Mouse (Mus musculus): Measurements from ENCODE around the gene Adm. TPM values are rescaled to one million over a fixed set of nuclear protein-coding genes. Genes with fewer than 3 reads are reported as not detected.
"Not testable (repeated sequence)": the region's sequence is repeated elsewhere in the genome, so short reads cannot be mapped to it uniquely, and the experiment has no call there.

Gene Adm
- polyA plus RNA-seq, 1 experiment from 2014 or later: 3.1 TPM

DNA sequence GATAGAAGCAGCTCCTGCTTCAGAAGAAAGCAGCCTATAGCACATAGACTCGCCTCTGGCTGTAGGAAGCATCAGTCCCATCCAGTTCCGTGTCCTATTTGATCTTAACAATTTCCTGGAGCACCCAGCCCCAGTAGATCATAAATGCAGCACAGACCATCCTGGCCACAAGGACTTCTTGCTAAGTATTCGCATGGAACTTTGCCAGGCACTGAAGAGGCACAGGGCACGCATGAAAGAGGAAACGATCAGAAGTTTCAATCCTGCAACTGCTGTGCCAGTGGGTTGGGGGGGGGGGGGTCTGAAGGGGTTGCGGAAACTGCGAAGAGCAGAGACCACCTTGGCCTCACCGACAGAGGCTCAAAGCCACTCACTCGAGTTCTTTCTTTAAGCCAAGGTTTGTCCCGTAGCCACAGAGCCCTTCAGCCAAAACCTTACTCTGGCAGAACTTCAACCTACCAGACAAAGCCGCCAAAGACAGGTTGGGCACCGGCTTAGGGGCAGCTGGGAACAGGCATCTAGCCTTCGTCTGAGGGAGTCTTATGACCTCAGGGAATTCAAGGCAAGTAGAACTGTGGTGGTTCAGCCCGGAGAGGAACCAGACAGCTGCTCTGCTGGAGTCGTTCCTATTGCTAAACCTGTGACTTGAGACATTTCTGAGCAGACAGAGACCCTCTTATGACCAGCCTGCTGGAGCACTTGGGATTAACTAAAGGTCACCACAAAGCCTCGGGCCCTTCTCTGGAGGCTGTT lies 3.9 kb downstream of the Adm start:
- H3K27me3 ChIP-seq: peaks cover 52% of the 10 kb centered on the region
- 65% methylated on average over 16 of the region's 16 CpGs for WGBS
- H3K4me3 ChIP-seq: no peak overlapping the region
- peaks cover 40% of the 10 kb centered on the region for H3K4me1 ChIP-seq
- no peaks in the 10 kb centered on the region for H3K9me3 ChIP-seq
- 0 out of 2 replicates have a peak overlapping the region, but pooled peaks have one; percentile 71 for H3K4me2 ChIP-seq (replicated peaks)
- no peak for ATAC-seq (ENCODE audit: low FRiP score, low read depth)
- H3K27ac ChIP-seq: no peak overlapping the region
- peak overlapping the region; percentile 64; the same call in 1 of the 2 replicates for H3K9ac ChIP-seq
- H3K36me3 ChIP-seq: no peaks in the 10 kb centered on the region

GRCm38 (mm10) chr7:110635929-110636328 lies 8.5 kb downstream of the Adm start:
- Histone ChIP-seq H3K27me3 (peaks cover 12% of the 10 kb centered on the region; the same call in 1 of the 2 replicates), H3K4me3 (no peak overlapping the region), H3K27ac (no peak overlapping the region), H3K4me2 (replicated peaks) (no peak overlapping the region), H3K9me3 (no peaks in the 10 kb centered on the region), H3K36me3 (no peaks in the 10 kb centered on the region), H3K4me1 (peaks cover 2% of the 10 kb centered on the region), H3K9ac (no peak overlapping the region)
- 71% methylated on average over 3 of the region's 3 CpGs for WGBS
- ATAC-seq (ENCODE audit: low FRiP score, low read depth): no peak

DNA sequence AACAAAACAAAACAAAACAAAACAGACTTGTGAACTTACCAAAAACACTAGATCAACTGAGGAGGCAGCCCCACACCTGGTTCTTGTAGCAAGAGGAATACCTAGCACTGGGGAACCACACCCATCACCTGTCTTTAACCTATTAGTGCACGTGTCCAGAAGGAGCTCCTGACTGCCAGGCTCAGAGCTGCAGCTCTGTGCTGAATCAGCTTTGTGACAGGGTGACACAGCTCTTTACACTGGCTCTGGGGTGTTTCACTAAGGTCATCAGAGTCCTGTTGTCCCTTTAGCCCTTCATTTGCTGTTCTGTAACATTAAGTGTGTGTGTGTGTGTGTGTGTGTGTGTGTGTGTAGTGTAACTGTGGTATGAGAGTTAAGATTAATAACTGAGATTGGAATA lies 9.1 kb downstream of the Adm start:
- no peak overlapping the region for H3K9ac ChIP-seq
- no peaks in the 10 kb centered on the region for H3K4me1 ChIP-seq
- peaks cover 6% of the 10 kb centered on the region; the same call in 1 of the 2 replicates for H3K27me3 ChIP-seq
- WGBS: 46% methylated on average over 1 of the region's 1 CpGs
- no peak for ATAC-seq (ENCODE audit: low FRiP score, low read depth)
- no peak overlapping the region for H3K4me3 ChIP-seq
- H3K36me3 ChIP-seq: no peaks in the 10 kb centered on the region
- H3K27ac ChIP-seq: no peak overlapping the region
- H3K4me2 ChIP-seq (replicated peaks): no peak overlapping the region
- no peaks in the 10 kb centered on the region for H3K9me3 ChIP-seq

DNA sequence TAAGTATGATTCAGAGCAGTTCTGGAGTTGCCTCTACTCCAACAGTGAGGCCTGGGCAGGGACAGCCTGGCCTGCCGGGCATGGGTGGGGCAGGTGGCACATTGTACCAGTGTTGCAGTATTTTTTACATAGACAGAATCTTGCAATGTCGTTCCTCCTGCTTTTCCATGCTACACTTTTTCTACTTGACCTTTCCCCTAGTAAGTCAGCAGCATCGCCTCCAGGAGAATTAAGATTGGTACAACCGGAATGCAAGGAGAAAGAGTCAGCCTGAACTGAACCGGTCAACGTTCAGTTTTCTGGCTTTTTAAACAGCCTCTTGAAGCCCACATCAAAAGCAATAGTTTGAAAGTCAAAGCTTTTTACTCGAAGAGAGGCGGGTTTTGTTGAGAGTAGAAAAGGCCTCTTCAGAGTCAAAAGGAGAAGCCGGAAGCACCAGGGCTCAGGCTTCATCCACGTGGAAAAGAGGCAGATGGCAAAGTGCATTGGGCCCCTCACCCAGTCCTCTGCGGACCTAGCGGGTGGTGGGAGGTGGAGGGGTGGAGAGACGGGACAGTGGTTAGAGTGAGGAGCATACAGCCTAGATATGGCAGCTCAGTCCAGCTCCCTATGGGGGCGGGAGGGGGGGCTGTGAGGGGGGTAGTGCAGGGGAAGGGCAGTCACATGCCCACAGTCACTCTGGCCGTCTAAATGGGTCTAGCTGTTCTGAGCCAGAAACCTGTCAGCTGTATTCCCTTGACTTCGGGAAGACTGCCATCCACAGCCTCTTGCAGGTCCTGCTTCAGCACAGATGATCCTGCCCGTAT lies 11.0 kb downstream of the Adm start:
- WGBS: 57% methylated on average over 17 of the region's 17 CpGs

DNA sequence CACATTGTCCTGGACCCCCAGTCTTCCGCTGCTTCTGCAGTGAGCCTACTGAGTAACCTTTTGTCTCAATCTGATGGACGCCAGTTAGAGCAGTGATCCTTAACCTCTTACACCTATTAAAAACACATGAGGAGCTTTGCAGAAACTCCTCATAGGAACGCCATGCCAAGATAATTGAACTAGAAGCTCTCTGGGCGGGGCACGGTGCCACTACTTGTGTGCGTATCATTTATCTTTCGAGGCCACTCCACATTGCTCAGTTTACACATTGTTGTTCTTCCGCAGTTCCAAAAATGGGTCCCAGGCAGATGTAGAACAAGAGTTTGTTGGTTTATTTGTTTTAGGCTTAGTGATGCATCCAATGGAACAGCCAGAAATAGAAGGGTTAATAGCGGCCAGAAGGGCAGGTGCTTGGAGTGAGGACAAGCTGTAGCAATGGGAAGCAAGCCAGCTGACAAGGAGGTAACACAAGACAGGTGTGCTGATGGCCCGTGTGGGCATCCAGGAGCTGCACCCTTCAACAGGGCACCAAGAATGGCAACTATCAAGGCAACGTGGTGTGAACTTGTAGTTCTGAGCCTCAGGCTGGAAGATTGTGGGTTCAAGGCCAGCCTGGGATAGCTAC lies 11.9 kb downstream of the Adm start:
- 83% methylated on average over 11 of the region's 11 CpGs for WGBS
- no peak overlapping the region for H3K4me2 ChIP-seq (replicated peaks)
- ATAC-seq (ENCODE audit: low FRiP score, low read depth): no peak
- H3K36me3 ChIP-seq: no peaks in the 10 kb centered on the region
- no peak overlapping the region for H3K27ac ChIP-seq
- H3K4me1 ChIP-seq: peaks cover 6% of the 10 kb centered on the region; the same call in 1 of the 2 replicates
- H3K9ac ChIP-seq: no peak overlapping the region
- H3K9me3 ChIP-seq: no peaks in the 10 kb centered on the region
- H3K4me3 ChIP-seq: no peak overlapping the region
- H3K27me3 ChIP-seq: no peaks in the 10 kb centered on the region

More for the DNA sequence above, 11.0 kb downstream of the Adm start:
- Histone ChIP-seq H3K27ac (no peak overlapping the region), H3K9ac (no peak overlapping the region), H3K4me1 (peaks cover 6% of the 10 kb centered on the region; the same call in 1 of the 2 replicates), H3K36me3 (no peaks in the 10 kb centered on the region), H3K4me3 (no peak overlapping the region), H3K9me3 (no peaks in the 10 kb centered on the region), H3K4me2 (replicated peaks) (no peak overlapping the region), H3K27me3 (no peaks in the 10 kb centered on the region)
- ATAC-seq (ENCODE audit: low FRiP score, low read depth): no peak

DNA sequence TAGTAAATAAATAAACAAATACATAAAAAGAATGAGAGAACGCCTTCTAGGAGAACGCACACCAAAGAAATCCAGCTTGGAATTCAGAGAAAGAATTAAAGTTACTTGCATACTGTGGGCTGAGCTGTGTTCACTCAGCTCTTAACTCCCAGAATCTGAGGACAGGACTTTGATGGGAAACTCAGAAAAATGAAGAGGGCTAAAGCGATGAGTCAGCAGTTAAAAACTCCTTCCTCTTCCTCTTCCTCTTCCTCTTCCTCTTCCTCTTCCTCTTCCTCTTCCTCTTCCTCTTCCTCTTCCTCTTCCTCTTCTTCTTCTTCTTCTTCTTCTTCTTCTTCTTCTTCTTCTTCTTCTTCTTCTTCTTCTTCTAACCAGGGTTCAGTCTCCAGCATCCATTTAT lies 12.5 kb downstream of the Adm start:
- not testable (repeated sequence) for H3K4me2 ChIP-seq (replicated peaks); H3K36me3 ChIP-seq; H3K9me3 ChIP-seq; H3K4me1 ChIP-seq; H3K27ac ChIP-seq; H3K27me3 ChIP-seq; ATAC-seq (ENCODE audit: low FRiP score, low read depth); H3K4me3 ChIP-seq; H3K9ac ChIP-seq
- 90% methylated on average over 3 of the region's 3 CpGs for WGBS

DNA sequence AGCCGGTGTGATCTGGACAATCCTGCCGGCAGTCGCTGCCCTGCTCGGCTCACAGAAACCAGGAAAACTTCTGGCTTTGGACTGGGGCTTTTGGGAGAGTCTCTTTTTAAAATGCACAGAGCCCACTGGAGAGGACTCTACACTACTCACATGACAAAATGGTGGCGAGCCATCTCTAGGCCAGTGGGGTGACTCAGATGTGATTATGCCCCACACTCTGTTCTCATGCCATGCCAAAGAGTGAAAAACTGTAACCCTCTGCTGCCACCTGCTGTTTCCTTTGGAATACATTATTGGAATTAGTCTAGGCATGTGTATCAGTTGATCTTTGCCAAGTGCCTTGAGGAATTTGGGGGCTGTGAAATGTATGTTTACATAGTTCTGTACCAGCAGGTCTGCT lies 17.9 kb downstream of the Adm start:
- WGBS: 73% methylated on average over 5 of the region's 5 CpGs
- no peak overlapping the region for H3K9ac ChIP-seq
- no peak overlapping the region for H3K27ac ChIP-seq
- no peaks in the 10 kb centered on the region for H3K36me3 ChIP-seq
- H3K27me3 ChIP-seq: no peaks in the 10 kb centered on the region
- no peaks in the 10 kb centered on the region for H3K9me3 ChIP-seq
- H3K4me3 ChIP-seq: no peak overlapping the region
- no peak overlapping the region for H3K4me2 ChIP-seq (replicated peaks)
- peak; percentile 40; the same call in 1 of the 2 replicates for ATAC-seq (ENCODE audit: low FRiP score, low read depth)
- peaks cover 6% of the 10 kb centered on the region; the same call in 1 of the 2 replicates for H3K4me1 ChIP-seq

- H3K4me1 ChIP-seq: peaks cover 6% of the 10 kb centered on the region; the same call in 1 of the 2 replicates
- no peak overlapping the region for H3K27ac ChIP-seq
- no peak overlapping the region for H3K9ac ChIP-seq
- H3K4me2 ChIP-seq (replicated peaks): no peak overlapping the region
- H3K9me3 ChIP-seq: no peaks in the 10 kb centered on the region
- no peaks in the 10 kb centered on the region for H3K27me3 ChIP-seq
- 85% methylated on average over 6 of the region's 6 CpGs for WGBS
- no peaks in the 10 kb centered on the region for H3K36me3 ChIP-seq
- ATAC-seq (ENCODE audit: low FRiP score, low read depth): peak; percentile 44; the same call in 1 of the 2 replicates
- H3K4me3 ChIP-seq: no peak overlapping the region
These were observed 18.4 kb downstream of the Adm start for GRCm38 (mm10) chr7:110645859-110646258.

GRCm38 (mm10) chr7:110646611-110647407 lies 19.3 kb downstream of the Adm start:
- no peak overlapping the region for H3K27ac ChIP-seq
- H3K4me3 ChIP-seq: no peak overlapping the region
- 89% methylated on average over 8 of the region's 8 CpGs for WGBS
- H3K9ac ChIP-seq: no peak overlapping the region
- no peaks in the 10 kb centered on the region for H3K36me3 ChIP-seq
- H3K4me1 ChIP-seq: peaks cover 6% of the 10 kb centered on the region; the same call in 1 of the 2 replicates
- no peak for ATAC-seq (ENCODE audit: low FRiP score, low read depth)
- no peak overlapping the region for H3K4me2 ChIP-seq (replicated peaks)
- no peaks in the 10 kb centered on the region for H3K27me3 ChIP-seq
- H3K9me3 ChIP-seq: no peaks in the 10 kb centered on the region

GRCm38 (mm10) chr7:110647559-110648454 lies 20.3 kb downstream of the Adm start:
- no peak overlapping the region for H3K4me3 ChIP-seq
- H3K4me1 ChIP-seq: 0 out of 2 replicates have a peak, but pooled peaks cover 3% of the 10 kb centered on the region
- WGBS: 85% methylated on average over 15 of the region's 15 CpGs
- no peak overlapping the region for H3K9ac ChIP-seq
- H3K36me3 ChIP-seq: no peaks in the 10 kb centered on the region
- H3K27me3 ChIP-seq: no peaks in the 10 kb centered on the region
- H3K4me2 ChIP-seq (replicated peaks): no peak overlapping the region
- no peak for ATAC-seq (ENCODE audit: low FRiP score, low read depth)
- H3K27ac ChIP-seq: no peak overlapping the region
- no peaks in the 10 kb centered on the region for H3K9me3 ChIP-seq

All from limb, embryonic 13.5 days (tissue).